Mouse (Mus musculus) regulatory T cell (primary cell): ENCODE measurements around the gene Rsbn1l.
"Not testable (repeated sequence)": the region's sequence is repeated elsewhere in the genome, so short reads cannot be mapped to it uniquely, and the experiment has no call there.

Experiments used
- in situ Hi-C: fragments of 300-600 bp; cut with MboI, MseI; formaldehyde crosslinking; loops from one replicate; pipeline ENCODE4 v1.15.1; 2025; ENCODE audit warnings: high pct_unique_total_duplicates

Gene Rsbn1l

GRCm38 (mm10) chr5:20950516-20950854 lies 5.7 kb downstream of the Rsbn1l start:
- in situ Hi-C loops = loop anchor here (5.0 kb wide), 1 partner anchor 102 kb away; no protein-coding TSS in a partner anchor

DNA sequence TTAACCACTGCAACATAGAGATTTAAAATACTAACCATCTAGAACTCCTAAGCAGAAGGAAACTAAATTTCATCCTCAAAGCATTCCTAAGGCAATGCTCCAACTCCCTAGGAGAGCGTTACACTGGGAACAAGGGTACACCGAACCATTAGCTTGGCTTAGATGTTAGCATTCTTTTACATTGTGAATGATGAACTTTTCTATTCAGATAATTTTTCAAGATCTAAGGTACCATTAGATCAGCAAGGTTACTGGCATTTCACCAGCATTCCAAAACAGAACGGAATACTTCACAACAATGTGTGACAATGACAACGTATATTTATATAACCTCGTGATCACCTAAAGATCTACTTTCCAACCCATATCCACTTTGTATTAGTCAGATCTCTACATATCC lies 6.1 kb downstream of the Rsbn1l start:
- in situ Hi-C loops = loop anchor here (5.0 kb wide), 1 partner anchor 102 kb away; no protein-coding TSS in a partner anchor

DNA sequence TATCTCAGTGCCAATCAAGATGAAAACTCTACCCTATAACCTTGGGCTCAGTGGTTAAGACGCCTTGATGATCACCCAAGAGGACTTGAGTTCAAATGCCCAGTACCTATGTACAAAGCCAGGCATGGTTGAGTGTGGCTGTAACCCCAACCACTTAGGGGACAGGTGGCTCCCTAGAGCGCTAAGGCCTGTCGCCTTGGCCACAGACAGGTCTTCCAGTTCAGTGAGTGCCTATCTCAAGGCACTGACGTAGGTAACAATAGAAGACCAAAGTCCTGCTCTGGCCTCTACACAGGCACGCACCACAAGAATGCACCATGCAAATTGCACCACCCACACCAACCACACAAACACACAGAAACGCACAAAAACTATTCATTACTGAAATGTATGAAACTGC lies 9.3 kb downstream of the Rsbn1l start:
- in situ Hi-C loops = no loop called here

DNA sequence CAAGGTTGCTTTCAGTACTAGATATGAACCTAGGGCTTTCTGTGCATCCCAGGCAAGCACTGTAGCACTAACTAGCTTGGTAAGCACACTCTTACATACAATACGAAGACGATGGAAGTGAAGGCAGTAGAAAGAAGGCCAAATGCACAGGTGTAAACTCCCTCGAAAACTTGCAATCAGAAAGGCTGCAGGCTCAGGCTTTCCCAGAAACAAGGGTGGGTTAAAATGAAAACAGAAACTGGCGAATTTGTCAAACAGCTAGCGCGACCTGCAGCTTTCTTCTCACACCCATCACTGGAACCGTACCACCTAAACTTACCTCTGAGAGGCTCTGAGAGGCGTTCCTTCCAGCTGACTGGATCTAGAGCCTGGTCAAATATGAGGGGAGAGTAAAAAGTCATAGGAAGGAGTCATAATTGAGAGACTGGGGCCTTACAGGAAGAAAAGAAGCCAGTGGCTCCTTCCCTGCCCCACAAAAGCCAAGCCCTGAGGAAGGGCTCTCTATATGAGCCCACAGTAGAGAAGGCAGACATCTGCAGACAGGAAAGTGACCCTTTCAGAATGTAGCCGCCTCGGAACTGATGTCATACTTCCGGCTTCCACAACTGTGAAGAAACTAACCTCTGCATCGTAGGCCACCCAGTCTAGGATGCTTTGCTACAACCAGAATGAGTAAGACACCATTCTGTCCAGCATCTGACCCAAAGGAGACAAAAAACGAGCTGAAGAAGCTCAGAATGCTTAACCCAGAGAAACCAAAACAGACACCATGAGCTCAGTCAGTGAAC lies 11.0 kb downstream of the Rsbn1l start:
- in situ Hi-C loops = no loop called here

- in situ Hi-C loops = not testable (repeated sequence)
Observed at GRCm38 (mm10) chr5:20943791-20944190, 12.4 kb downstream of the Rsbn1l start.

- in situ Hi-C loops = no loop called here
Observed at GRCm38 (mm10) chr5:20942523-20942922, 13.7 kb downstream of the Rsbn1l start.

DNA sequence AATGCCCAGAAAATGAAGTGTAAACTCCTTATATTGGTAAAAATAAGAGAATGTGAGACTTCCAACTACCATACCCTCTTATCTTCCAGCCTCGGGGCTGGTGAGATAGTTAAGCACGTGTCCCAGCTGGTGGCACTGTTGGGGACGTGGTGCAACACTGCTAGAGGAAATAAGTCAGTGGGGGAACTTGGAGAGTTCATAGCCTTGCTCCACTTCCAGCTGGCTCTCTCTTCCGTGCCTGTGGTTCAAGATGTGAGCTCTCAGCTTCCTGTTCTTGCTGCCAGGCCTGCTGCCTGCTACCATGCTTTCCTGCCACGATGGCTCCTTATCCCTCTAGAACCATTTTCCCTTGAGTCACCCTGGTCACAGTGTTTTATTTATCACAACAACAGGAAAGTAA lies 15.0 kb downstream of the Rsbn1l start:
- in situ Hi-C loops = no loop called here

GRCm38 (mm10) chr5:20940696-20941095 lies 15.5 kb downstream of the Rsbn1l start:
- in situ Hi-C loops = no loop called here

DNA sequence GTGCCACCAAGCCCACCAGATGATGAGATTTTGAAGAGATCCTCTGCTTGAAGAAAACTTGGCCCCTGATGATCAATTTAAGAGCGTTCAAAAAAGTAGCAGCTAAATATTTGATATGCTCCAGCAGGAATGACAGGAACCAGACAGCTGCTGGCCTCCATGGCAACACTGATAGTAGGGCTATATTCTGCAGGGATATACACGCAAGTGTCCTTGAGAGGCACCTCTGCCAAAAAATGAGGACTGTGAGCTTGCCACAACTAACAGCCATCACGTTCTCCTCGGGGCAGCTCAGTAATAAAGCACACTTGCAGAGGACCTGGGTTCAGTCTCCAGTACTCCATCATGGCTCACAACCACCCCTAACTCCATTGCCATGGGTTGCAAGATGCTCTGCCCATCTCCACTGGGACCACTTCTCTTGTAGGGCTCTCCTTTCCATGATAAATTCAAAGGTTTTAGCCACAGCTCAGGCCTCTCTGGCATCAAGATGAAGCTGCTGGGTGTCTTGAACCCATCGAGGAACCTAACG lies 16.1 kb downstream of the Rsbn1l start:
- in situ Hi-C loops = no loop called here

GRCm38 (mm10) chr5:20938523-20938922 lies 17.7 kb downstream of the Rsbn1l start:
- in situ Hi-C loops = no loop called here

- in situ Hi-C loops = no loop called here
Observed at GRCm38 (mm10) chr5:20935934-20936333, 20.3 kb downstream of the Rsbn1l start.

- in situ Hi-C loops = no loop called here
Observed at GRCm38 (mm10) chr5:20932585-20932984, 23.6 kb downstream of the Rsbn1l start.

DNA sequence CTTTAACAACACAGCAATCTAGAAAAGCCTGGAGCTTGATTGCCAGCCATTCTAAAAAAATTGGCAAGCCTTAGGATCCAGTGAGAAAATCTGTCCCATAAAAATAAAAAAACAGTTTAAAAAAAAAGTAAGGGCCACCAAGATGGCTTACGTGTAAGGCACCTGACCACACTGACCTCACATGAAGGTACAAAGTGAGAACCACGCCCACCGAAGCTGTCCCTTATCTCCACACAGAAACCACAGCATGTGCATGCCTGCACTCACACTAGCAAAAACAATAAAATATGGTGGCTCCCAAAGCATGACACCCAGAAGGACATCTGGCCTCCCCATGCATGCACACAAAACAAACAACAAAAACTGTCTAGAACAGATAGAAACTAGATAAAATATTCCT lies 24.9 kb downstream of the Rsbn1l start:
- in situ Hi-C loops = no loop called here

DNA sequence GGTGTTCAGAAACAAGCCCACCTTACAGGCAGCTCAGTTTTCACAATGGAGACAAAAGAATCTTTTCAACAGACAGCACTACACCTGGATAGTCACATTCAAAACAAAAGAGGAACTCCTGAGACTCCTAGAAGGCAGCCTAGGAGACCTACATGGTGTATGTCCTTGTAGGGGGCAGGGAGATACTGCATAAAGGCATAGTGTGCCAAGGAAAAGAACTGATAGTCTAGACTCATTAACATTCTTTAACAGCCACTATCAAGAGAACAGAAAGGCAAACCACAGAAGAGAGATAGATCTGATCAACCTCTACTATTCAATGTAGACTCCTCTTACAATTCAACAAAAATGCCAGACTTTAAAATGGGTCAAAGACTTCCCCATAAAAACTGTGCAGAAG lies 25.8 kb downstream of the Rsbn1l start:
- in situ Hi-C loops = no loop called here

DNA sequence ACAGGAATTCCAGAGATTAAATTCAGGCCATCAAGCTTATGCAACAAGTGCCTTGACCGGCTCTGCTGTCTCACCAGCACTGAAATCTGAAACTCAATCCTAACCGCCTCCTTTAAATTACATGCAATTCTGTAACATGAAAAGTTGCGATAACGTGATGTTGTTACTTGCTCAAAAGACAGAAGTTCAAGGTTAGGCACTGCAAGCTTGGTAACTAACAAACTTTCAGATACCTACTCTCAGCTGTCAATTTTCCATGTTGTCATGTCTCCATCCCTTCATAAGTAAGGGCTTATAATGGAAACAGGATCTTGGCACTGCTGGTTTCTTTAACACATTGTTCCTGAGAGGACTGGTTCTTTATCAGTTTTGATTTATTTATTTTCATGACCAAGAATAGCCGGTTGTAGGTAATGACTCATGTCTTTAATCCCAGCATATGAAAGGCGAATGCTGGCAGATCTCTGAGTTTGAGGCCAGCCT lies 26.5 kb downstream of the Rsbn1l start:
- in situ Hi-C loops = no loop called here

GRCm38 (mm10) chr5:20925451-20925850 lies 30.7 kb downstream of the Rsbn1l start:
- in situ Hi-C loops = no loop called here

DNA sequence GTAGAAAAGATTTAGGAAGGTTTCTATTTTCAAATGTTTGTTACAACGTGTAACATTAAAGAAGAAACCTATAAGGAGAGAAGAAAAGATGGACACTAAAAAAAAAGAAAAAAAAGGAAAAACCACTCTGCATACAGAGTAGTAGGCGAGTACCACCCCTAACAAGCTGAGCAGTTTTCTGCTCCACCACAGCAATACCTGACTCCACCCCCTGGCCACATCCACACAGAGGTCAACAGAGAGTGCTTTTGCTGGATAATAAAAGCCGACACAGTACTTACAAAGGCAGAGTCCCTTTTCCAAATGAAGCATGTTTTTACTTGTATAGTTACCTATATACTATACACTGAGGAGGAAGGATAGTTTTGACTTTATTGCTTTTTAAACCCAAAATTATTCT lies 31.6 kb downstream of the Rsbn1l start:
- in situ Hi-C loops = no loop called here

DNA sequence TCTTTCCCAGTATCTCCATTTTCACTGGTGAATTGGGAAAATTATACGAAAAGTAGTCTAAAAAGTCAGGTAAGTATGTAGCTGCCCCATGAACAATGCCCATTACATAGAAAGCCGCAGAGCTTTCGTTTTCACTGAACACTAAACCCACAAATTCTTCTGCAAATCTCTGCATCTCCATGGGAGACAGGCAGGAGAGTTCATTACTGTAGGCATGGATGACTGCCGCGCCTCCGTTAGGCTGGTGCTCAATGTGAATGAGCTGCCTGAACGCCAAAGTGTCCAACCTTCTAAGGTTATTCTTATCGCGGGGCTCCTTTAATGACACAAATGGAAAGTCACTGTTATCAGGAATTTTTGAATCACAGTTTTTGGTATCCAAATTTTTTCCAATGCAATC lies 36.6 kb downstream of the Rsbn1l start:
- in situ Hi-C loops = no loop called here

GRCm38 (mm10) chr5:20918967-20919366 lies 37.2 kb downstream of the Rsbn1l start:
- in situ Hi-C loops = no loop called here

- in situ Hi-C loops = loop anchor here (5.0 kb wide), 1 partner anchor 49 kb away; no protein-coding TSS in a partner anchor
Observed at GRCm38 (mm10) chr5:20913372-20914275, 42.6 kb downstream of the Rsbn1l start.

DNA sequence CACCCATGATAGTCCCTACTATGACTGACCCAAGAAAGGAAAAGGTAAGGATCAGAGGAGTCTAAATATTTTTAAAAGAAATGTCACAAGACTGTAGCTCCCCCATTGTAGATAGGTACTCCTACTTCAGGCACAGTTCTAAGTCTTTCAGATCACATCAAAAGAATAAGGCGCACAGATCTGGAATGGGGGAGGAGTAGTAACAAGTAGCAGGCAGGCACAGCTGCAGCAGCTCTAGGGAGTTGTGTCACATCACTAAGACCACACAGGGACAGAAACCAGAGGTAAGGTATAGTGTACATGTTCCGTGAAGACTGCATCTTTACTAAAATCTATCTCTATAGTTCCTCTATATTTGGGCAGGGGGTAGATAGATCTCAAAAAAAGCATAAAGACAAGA lies 44.5 kb downstream of the Rsbn1l start:
- in situ Hi-C loops = loop anchor here (5.0 kb wide), 1 partner anchor 51 kb away; no protein-coding TSS in a partner anchor

DNA sequence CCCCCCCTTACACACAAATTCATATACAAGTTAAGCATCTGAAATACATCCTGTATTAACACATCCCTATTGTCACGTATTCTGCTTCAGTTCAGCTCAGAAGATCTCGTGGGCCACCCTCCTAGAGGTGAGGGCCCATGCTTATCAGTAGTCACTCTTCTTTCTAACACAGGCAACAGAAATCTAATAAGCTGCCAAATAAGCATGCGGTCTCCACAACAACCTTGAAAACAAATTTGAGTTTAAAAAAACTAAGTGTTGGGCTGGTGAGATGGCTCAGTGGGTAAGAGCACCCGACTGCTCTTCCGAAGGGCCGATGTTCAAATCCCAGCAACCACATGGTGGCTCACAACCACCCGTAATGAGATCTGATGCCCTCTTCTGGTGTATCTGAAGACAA lies 50.0 kb downstream of the Rsbn1l start:
- in situ Hi-C loops = no loop called here
